Mouse (Mus musculus): ENCODE data around the gene Ppp1r26. TPM values are rescaled to one million over a fixed set of nuclear protein-coding genes. Genes with fewer than 3 reads are reported as not detected.

The Ppp1r26 gene
- polyA plus RNA-seq (2012; rRNA removed): 9.9 and 11.1 TPM in 2 replicates

DNA sequence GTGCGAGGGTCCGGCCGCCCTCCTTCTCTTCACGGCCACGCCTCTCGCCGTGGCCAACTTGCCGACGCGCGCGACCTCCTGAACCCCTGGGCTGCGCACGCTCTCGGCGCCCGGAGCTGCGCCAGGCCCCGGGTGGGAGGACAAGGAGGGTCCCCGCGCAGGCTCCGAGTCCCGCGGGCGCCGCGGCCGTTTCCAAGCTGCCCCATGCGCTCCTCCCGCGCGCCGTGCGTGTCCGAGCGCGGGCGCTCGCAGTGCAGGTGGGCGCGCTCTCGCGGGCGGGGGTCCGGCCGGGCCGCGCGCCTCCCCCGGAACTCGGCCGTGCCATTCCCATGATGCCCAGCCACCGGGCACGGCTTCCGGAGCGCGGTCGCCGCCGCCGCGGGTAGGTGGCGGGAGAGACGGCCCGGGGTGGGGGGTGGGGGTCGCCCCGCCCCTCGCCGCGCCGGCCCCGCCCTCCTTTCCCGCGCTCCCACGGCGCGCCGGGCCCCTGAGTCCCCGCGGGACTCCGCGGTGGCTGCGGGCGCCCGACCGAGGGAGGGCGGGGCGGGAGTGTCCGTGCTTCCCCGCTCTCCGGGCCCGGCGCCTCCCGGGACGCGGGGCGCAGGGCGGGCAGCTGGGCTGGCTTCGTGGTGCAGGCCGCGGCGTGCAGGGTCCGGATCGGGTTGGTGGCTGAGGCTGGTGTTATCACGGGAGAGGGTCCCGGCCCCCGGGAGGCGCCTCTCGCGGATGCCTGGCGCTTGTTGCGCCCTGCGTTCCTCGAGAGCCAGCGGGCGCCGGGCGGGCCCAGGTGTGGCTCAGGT is at the start of gene Ppp1r26:
Gene Ppp1r26, plus strand, starts transcription at position 286 of the 800 bp plus-strand sequence.

DNA sequence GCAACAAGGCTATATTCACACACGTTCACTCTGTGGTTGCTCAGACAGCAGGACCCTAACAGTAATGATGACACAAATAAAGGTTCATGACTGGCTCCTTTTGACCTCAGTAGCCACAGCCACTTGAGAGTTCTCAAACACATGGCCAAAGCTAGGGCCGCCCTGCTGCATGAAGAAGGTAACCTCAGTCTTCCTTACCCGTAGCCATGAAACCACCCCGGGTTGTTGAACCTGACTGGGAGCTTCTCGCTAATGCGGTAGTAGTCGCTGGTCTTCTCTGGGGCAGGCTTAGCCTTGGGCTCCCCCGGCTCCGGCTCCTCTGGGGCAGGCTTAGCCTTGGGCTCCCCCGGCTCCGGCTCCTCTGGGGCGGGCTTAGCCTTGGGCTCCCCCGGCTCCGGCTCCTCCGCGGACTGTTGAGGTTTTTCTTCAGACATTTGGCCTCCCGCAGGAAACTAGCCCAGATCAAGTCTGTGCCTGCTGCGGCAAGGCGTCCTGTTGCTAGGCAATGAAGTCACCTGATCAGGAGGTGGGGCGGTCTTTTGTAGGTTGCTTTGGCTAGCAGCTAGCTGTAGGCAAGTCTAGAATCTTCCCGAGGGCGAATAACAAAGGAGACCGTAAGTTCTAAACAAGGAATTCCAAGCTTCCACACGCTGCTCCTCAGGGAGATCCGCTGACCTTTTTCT is 19.4 kb downstream of the Ppp1r26 start, which contains the start of gene 1700007K13Rik:
Gene 1700007K13Rik, minus strand, starts transcription at position 497 of the 683 bp plus-strand sequence.

DNA sequence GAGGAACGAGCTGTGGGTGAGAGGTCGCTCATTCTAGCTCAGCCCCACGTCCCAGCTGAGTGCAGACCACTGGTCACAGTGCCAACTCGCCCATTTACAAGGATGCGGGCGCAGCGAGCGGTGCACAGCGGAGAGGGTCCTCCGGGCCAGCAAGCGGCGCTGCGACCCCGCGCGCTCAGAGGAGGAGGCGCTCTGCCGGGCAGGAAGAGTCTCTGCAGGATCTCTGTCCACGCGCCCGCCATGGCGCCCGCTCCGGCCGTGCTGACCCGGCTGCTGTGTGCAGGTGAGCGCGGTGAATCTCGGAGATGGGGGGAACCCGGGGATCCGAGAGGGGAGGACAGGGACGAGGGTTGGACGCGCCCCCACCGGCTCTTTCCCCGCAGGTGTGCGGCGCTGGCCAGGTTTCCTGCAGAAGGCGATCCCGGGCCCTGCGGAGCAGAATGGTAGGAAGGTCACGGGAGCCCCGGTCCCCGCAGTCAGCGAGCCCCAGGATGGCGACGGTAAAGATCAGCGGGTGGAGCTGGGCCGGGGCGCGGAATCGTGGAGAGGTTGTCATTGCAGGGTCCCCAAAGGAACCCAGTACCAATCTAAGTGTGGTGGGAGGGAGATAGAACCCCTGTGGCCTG is 21.4 kb downstream of the Ppp1r26 start, which contains the start of gene Mrps2:
Gene Mrps2, plus strand, starts transcription at position 207 of the 626 bp plus-strand sequence.

DNA sequence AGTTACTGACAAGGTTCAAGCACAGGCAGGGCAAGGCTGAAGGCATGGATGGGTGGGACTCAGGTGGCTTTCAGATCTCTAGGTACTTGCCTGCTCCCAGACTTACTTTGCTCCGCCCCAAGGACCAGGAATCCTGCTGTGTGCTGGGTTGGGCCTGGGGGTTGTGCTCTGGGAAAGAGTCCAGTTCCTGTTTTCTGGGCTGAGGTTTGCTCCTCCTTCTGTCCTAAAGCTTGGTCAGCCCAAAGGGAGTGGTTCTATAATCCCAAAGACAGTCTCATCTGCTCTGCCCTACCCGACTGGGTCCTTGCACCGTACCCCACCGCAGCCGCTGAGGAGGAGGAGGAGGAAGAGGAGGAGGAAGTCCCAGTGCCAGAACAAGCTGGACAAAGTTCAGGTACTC is 50.1 kb downstream of the Ppp1r26 start, which contains the start of gene Gbgt1:
Gene Gbgt1, plus strand, starts transcription at position 221 of the 400 bp plus-strand sequence.

Other genes starting within 250 kb of the Ppp1r26 start
- gene 1700007K13Rik, start 19.5 kb downstream of the Ppp1r26 start, polyA plus RNA-seq (2012; rRNA removed): 0.40 and 0.55 TPM in 2 replicates
- 27.8 and 52.9 TPM in 2 replicates for gene Mrps2, start 21.3 kb downstream of the Ppp1r26 start, polyA plus RNA-seq (2012; rRNA removed)
- gene Gbgt1, start 50.1 kb downstream of the Ppp1r26 start, polyA plus RNA-seq (2012; rRNA removed): 0.41 and 0.81 TPM in 2 replicates
- gene Gm10134, start 59.3 kb downstream of the Ppp1r26 start, polyA plus RNA-seq (2012; rRNA removed): 0.42 and 0.97 TPM in 2 replicates
- gene Ralgds, start 66.3 kb downstream of the Ppp1r26 start, polyA plus RNA-seq (2012; rRNA removed): 76.5 and 84.6 TPM in 2 replicates
- gene Cel, start 116.6 kb downstream of the Ppp1r26 start, polyA plus RNA-seq (2012; rRNA removed): 0.02 and 0.06 TPM in 2 replicates
- gene Gtf3c5, start 137.0 kb downstream of the Ppp1r26 start, polyA plus RNA-seq (2012; rRNA removed): 52.6 and 56.7 TPM in 2 replicates
- gene Gfi1b, start 175.2 kb downstream of the Ppp1r26 start, polyA plus RNA-seq (2012; rRNA removed): 5.2 and 5.5 TPM in 2 replicates
- 21.7 and 25.1 TPM in 2 replicates for gene Tsc1, start 194.4 kb downstream of the Ppp1r26 start, polyA plus RNA-seq (2012; rRNA removed)